Mouse (Mus musculus) kidney, embryonic 16.5 days (tissue): Measurements from ENCODE around the gene Spc24. TPM values are rescaled to one million over a fixed set of nuclear protein-coding genes. Genes with fewer than 3 reads are reported as not detected.

ENCODE experiments used
- ATAC-seq: fragments of 200-750 bp; cut with Nextera tagmentation; 2 replicates; pipeline ENCODE4 v1.8.0; 2017; ENCODE audit warnings: moderate TSS enrichment; ENCODE audit not compliant: low FRiP score, low TSS enrichment
- H3K27ac ChIP-seq: fragments of 300-500 bp; sonication (generic); 2 replicates; pipeline ENCODE4 v1.5.1; 2014; ENCODE audit warnings: low read length
- H3K27me3 ChIP-seq: fragments of 300-500 bp; sonication (generic); 2 replicates; pipeline ENCODE4 v1.6.1; 2014; ENCODE audit warnings: low read length, control low read depth, mixed read lengths; ENCODE audit not compliant: insufficient read depth
- H3K36me3 ChIP-seq: fragments of 300-500 bp; sonication (generic); 2 replicates; pipeline ENCODE4 v1.6.1; 2014; ENCODE audit warnings: low read length, control low read depth, mixed read lengths; ENCODE audit not compliant: insufficient read depth
- H3K4me1 ChIP-seq: fragments of 300-500 bp; sonication (generic); 2 replicates; pipeline ENCODE4 v1.6.1; 2014; ENCODE audit warnings: low read length, control low read depth, mixed read lengths; ENCODE audit not compliant: insufficient read depth
- H3K4me2 ChIP-seq: fragments of 300-500 bp; sonication (generic); replicated peaks from 2 replicates; pipeline ENCODE4 v1.6.1; 2014; ENCODE audit warnings: low read depth, low read length
- H3K4me3 ChIP-seq: fragments of 300-500 bp; sonication (generic); 2 replicates; pipeline ENCODE4 v1.5.1; 2014; ENCODE audit warnings: mild to moderate bottlenecking, low read length
- H3K9ac ChIP-seq: fragments of 300-500 bp; sonication (generic); replicated peaks from 2 replicates; pipeline ENCODE4 v1.6.1; 2014; ENCODE audit warnings: low read length
- H3K9me3 ChIP-seq: fragments of 300-500 bp; sonication (generic); 2 replicates; pipeline ENCODE4 v1.6.1; 2016; ENCODE audit warnings: low read length, control low read depth
- WGBS: fragments of 180-500 bp; shearing (Covaris S2); extraction: QIAGEN DNeasy Blood & Tissue Kit; methylation state at CpG from one replicate; pipeline ENCODE4 v1.1.7; 2014; 5-methylcytosine and 5-hydroxymethylcytosine counted together
- polyA plus RNA-seq: library from polyadenylated mRNA; unstranded; fragments of >200 nt; fragmentation: Nextera tagmentation; extraction: Ambion mirVana; gene quantifications from 2 replicates; pipeline ENCODE4 v1.2.1, GENCODE M21; 2015

Gene Spc24
- polyA plus RNA-seq, 1 experiment from 2014 or later = 120 TPM

- peaks cover 35% of the 10 kb centered on the region for H3K36me3 ChIP-seq
- 37% methylated on average over 10 of the region's 10 CpGs for WGBS
- no peaks in the 10 kb centered on the region for H3K27me3 ChIP-seq
- peak; percentile 72 for ATAC-seq
- peak overlapping the region; percentile 43 for H3K9ac ChIP-seq
- no peaks in the 10 kb centered on the region for H3K9me3 ChIP-seq
- no peak overlapping the region for H3K4me2 ChIP-seq
- H3K4me3 ChIP-seq = no peak overlapping the region
- peaks cover 36% of the 10 kb centered on the region for H3K4me1 ChIP-seq
- peak overlapping the region; percentile 84 for H3K27ac ChIP-seq
Measured at GRCm38 (mm10) chr9:21752252-21752792, 7.8 kb downstream of the Spc24 start.

GRCm38 (mm10) chr9:21751347-21751746 is 8.8 kb downstream of the Spc24 start:
- peak overlapping the region; percentile 38; the same call in 1 of the 2 replicates for H3K27ac ChIP-seq

GRCm38 (mm10) chr9:21750370-21750769 is 9.7 kb downstream of the Spc24 start:
- H3K36me3 ChIP-seq = peaks cover 43% of the 10 kb centered on the region
- H3K27me3 ChIP-seq = no peaks in the 10 kb centered on the region
- H3K9ac ChIP-seq = no peak overlapping the region
- no peaks in the 10 kb centered on the region for H3K9me3 ChIP-seq
- WGBS = 77% methylated on average over 3 of the region's 3 CpGs
- no peak overlapping the region for H3K4me2 ChIP-seq
- no peak overlapping the region for H3K27ac ChIP-seq
- no peak for ATAC-seq
- H3K4me3 ChIP-seq = no peak overlapping the region
- peaks cover 36% of the 10 kb centered on the region for H3K4me1 ChIP-seq

More at GRCm38 (mm10) chr9:21751347-21751746, 8.8 kb downstream of the Spc24 start:
- no peak overlapping the region for H3K4me3 ChIP-seq
- H3K9me3 ChIP-seq = no peaks in the 10 kb centered on the region
- ATAC-seq = no peak
- no peaks in the 10 kb centered on the region for H3K27me3 ChIP-seq
- WGBS = 59% methylated on average over 6 of the region's 6 CpGs
- H3K36me3 ChIP-seq = peaks cover 40% of the 10 kb centered on the region
- no peak overlapping the region for H3K9ac ChIP-seq
- peaks cover 36% of the 10 kb centered on the region for H3K4me1 ChIP-seq
- no peak overlapping the region for H3K4me2 ChIP-seq

GRCm38 (mm10) chr9:21749382-21750118 is 10.6 kb downstream of the Spc24 start:
- H3K27me3 ChIP-seq = no peaks in the 10 kb centered on the region
- no peak for ATAC-seq
- peaks cover 46% of the 10 kb centered on the region for H3K36me3 ChIP-seq
- H3K4me1 ChIP-seq = peaks cover 32% of the 10 kb centered on the region
- H3K9ac ChIP-seq = no peak overlapping the region
- H3K4me2 ChIP-seq = no peak overlapping the region
- 89% methylated on average over 6 of the region's 6 CpGs for WGBS
- no peaks in the 10 kb centered on the region for H3K9me3 ChIP-seq
- no peak overlapping the region for H3K27ac ChIP-seq
- no peak overlapping the region for H3K4me3 ChIP-seq

GRCm38 (mm10) chr9:21748491-21748890 is 11.6 kb downstream of the Spc24 start:
- no peak overlapping the region for H3K4me3 ChIP-seq
- no peak for ATAC-seq
- peak overlapping the region; percentile 57; the same call in 1 of the 2 replicates for H3K27ac ChIP-seq
- H3K27me3 ChIP-seq = no peaks in the 10 kb centered on the region
- H3K9me3 ChIP-seq = no peaks in the 10 kb centered on the region
- peaks cover 53% of the 10 kb centered on the region for H3K36me3 ChIP-seq
- H3K4me1 ChIP-seq = peaks cover 21% of the 10 kb centered on the region
- H3K4me2 ChIP-seq = no peak overlapping the region
- WGBS = 76% methylated on average over 10 of the region's 10 CpGs
- peak overlapping the region; percentile 7; the same call in 1 of the 2 replicates for H3K9ac ChIP-seq

- Histone ChIP-seq H3K4me2 (no peak overlapping the region), H3K27ac (peak overlapping the region; percentile 57; the same call in 1 of the 2 replicates), H3K9ac (no peak overlapping the region), H3K4me1 (peaks cover 17% of the 10 kb centered on the region), H3K4me3 (no peak overlapping the region), H3K27me3 (no peaks in the 10 kb centered on the region), H3K9me3 (no peaks in the 10 kb centered on the region), H3K36me3 (peaks cover 54% of the 10 kb centered on the region)
- WGBS = 45% methylated on average over 7 of the region's 7 CpGs
- peak; percentile 33; the same call in 1 of the 2 replicates for ATAC-seq
Measured at GRCm38 (mm10) chr9:21748033-21748432, 12.1 kb downstream of the Spc24 start.

GRCm38 (mm10) chr9:21747238-21747774 is 12.8 kb downstream of the Spc24 start:
- Histone ChIP-seq H3K4me2 (no peak overlapping the region), H3K4me1 (peaks cover 10% of the 10 kb centered on the region), H3K9me3 (no peaks in the 10 kb centered on the region), H3K27me3 (no peaks in the 10 kb centered on the region), H3K4me3 (no peak overlapping the region), H3K27ac (no peak overlapping the region), H3K9ac (no peak overlapping the region), H3K36me3 (peaks cover 60% of the 10 kb centered on the region)
- ATAC-seq = no peak
- WGBS = 87% methylated on average over 3 of the region's 3 CpGs

GRCm38 (mm10) chr9:21741514-21741913 is 18.6 kb downstream of the Spc24 start:
- Histone ChIP-seq H3K4me2 (no peak overlapping the region), H3K9me3 (no peaks in the 10 kb centered on the region), H3K27me3 (no peaks in the 10 kb centered on the region), H3K27ac (no peak overlapping the region), H3K36me3 (peaks cover 85% of the 10 kb centered on the region), H3K4me3 (no peak overlapping the region), H3K4me1 (no peaks in the 10 kb centered on the region), H3K9ac (no peak overlapping the region)
- ATAC-seq = no peak
- 97% methylated on average over 11 of the region's 11 CpGs for WGBS

- H3K27me3 ChIP-seq = no peaks in the 10 kb centered on the region
- ATAC-seq = no peak
- H3K9ac ChIP-seq = no peak overlapping the region
- H3K9me3 ChIP-seq = no peaks in the 10 kb centered on the region
- no peak overlapping the region for H3K27ac ChIP-seq
- WGBS = 97% methylated on average over 14 of the region's 14 CpGs
- no peak overlapping the region for H3K4me3 ChIP-seq
- H3K4me2 ChIP-seq = no peak overlapping the region
- peaks cover 83% of the 10 kb centered on the region for H3K36me3 ChIP-seq
- H3K4me1 ChIP-seq = no peaks in the 10 kb centered on the region
Measured at GRCm38 (mm10) chr9:21740427-21740826, 19.7 kb downstream of the Spc24 start.

GRCm38 (mm10) chr9:21738776-21739175 is 21.3 kb downstream of the Spc24 start:
- WGBS = 86% methylated on average over 7 of the region's 7 CpGs
- ATAC-seq = no peak
- Histone ChIP-seq H3K27ac (no peak overlapping the region), H3K27me3 (no peaks in the 10 kb centered on the region), H3K4me1 (no peaks in the 10 kb centered on the region), H3K36me3 (peaks cover 84% of the 10 kb centered on the region), H3K9me3 (no peaks in the 10 kb centered on the region), H3K4me2 (no peak overlapping the region), H3K4me3 (no peak overlapping the region), H3K9ac (no peak overlapping the region)
